Mouse (Mus musculus): ENCODE measurements at regions not wholly inside any gene's neighbourhood (a gene's known extent, or its start where the extent isn't known, plus 50 kb on each side); places are given as distances from the start of the nearest gene placed in this dataset.
"Not testable (repeated sequence)": the region's sequence is repeated elsewhere in the genome, so short reads cannot be mapped to it uniquely, and the experiment has no call there.

DNA sequence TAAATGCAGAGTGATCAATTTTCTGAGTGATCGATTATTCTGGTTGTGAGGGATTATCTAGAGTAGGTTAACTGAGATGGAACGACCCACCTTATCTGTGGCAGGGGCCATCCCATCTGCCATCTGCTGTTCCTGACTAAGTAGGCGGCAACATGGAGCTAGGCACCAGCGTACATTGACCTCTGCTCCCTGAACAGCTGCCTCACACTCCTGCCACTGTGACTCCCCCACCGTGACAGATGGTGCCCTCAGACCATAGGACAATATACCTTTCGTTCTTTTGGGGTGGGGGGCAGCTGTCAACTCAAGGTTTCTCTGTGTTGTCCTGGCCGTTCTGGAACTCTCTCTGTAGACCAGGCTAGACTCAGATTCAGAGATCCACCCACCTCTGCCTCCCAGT is 262.7 kb downstream of the Prex1 start:
- no peaks in the 10 kb centered on the region for H3K27me3 ChIP-seq (ENCODE audit: control insufficient read depth, insufficient read depth, low read length)
- no peak overlapping the region for H3K27ac ChIP-seq (ENCODE audit: control insufficient read depth, insufficient read depth, low read depth, low read length)
- H3K36me3 ChIP-seq (ENCODE audit: control insufficient read depth, insufficient read depth, low read length) = no peaks in the 10 kb centered on the region
- H3K4me3 ChIP-seq (ENCODE audit: control insufficient read depth, low read depth, low read length) = no peak overlapping the region
- no peaks in the 10 kb centered on the region for H3K4me1 ChIP-seq (ENCODE audit: control insufficient read depth, insufficient read depth, low read length)
- no peak for TF ChIP-seq CTCF (IDR thresholded peaks at IDR 0.05; ENCODE audit: control insufficient read depth, insufficient read depth, insufficient replicate concordance, low read depth, low read length)
- no peak for TF ChIP-seq POLR2A (IDR thresholded peaks at IDR 0.05; ENCODE audit: control insufficient read depth, low read depth, low read length)

DNA sequence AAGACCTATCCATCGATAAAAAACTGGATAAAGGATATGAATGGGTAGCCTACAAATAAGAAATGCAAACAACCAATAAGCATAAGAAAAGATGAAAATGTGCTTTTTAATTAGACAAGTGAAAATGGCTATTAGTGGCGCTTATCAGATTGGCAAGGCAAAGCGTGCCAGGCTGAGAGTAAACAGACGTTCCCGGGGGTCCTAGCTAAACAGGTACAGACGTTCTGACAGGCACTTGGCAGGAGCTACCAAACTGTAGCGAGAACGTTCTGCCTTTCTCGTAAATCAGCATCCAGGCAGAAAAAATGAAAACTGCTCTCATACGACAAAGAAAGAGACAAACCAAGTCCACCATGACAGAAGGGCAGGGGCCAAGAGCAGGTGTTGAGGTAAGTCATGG is 263.3 kb downstream of the Prex1 start:
- H3K4me1 ChIP-seq (ENCODE audit: control insufficient read depth, insufficient read depth, low read length) = no peaks in the 10 kb centered on the region
- H3K27me3 ChIP-seq (ENCODE audit: control insufficient read depth, insufficient read depth, low read length) = no peaks in the 10 kb centered on the region
- no peak for TF ChIP-seq POLR2A (IDR thresholded peaks at IDR 0.05; ENCODE audit: control insufficient read depth, low read depth, low read length)
- no peak for TF ChIP-seq CTCF (IDR thresholded peaks at IDR 0.05; ENCODE audit: control insufficient read depth, insufficient read depth, insufficient replicate concordance, low read depth, low read length)
- H3K27ac ChIP-seq (ENCODE audit: control insufficient read depth, insufficient read depth, low read depth, low read length) = no peak overlapping the region
- H3K36me3 ChIP-seq (ENCODE audit: control insufficient read depth, insufficient read depth, low read length) = no peaks in the 10 kb centered on the region
- no peak overlapping the region for H3K4me3 ChIP-seq (ENCODE audit: control insufficient read depth, low read depth, low read length)

DNA sequence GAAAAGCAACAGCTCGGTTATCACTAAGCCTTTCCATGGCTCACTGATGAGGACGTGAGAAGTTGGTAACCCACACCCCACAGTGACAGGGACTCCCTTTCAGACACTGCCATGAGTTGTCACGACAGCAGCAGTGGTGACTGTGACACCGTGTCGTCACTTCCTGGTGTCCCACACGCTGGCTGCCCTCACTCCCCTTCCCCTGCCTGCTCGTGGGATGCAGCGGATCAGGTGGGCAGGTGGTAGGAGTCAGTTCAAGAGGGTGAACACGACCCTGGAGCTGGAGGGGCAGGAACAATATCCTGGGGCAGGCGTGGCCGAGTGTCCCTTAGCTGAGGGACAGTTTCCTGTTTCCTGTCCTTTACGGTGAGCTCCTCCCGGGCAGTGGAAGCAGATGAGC is 264.9 kb downstream of the Prex1 start:
- Histone ChIP-seq H3K36me3 (ENCODE audit: control insufficient read depth, insufficient read depth, low read length) (no peaks in the 10 kb centered on the region), H3K27me3 (ENCODE audit: control insufficient read depth, insufficient read depth, low read length) (no peaks in the 10 kb centered on the region), H3K4me3 (ENCODE audit: control insufficient read depth, low read depth, low read length) (no peak overlapping the region), H3K4me1 (ENCODE audit: control insufficient read depth, insufficient read depth, low read length) (no peaks in the 10 kb centered on the region), H3K27ac (ENCODE audit: control insufficient read depth, insufficient read depth, low read depth, low read length) (no peak overlapping the region)
- TF ChIP-seq POLR2A (IDR thresholded peaks at IDR 0.05; ENCODE audit: control insufficient read depth, low read depth, low read length) = no peak
- no peak for TF ChIP-seq CTCF (IDR thresholded peaks at IDR 0.05; ENCODE audit: control insufficient read depth, insufficient read depth, insufficient replicate concordance, low read depth, low read length)

DNA sequence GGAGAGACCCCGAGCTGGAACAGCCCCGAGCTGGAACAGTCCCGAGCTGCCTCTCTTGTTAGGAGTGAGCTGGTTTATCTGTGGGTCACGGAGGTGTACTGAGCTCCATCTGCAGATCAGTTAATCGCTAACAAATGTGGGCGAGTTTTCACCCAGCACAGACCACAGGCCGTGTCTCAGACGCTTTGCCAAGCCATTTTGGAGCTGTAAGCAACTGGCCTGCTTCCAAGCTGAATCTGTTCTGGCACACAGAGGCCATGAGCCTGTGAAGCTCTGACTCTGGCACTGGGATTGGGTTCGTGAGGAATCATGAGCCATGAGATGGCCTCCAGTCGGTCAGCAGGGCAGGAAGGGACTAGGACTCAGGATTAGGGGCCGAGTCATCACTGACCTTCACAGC is 265.5 kb downstream of the Prex1 start:
- H3K27ac ChIP-seq (ENCODE audit: control insufficient read depth, insufficient read depth, low read depth, low read length) = no peak overlapping the region
- no peaks in the 10 kb centered on the region for H3K4me1 ChIP-seq (ENCODE audit: control insufficient read depth, insufficient read depth, low read length)

DNA sequence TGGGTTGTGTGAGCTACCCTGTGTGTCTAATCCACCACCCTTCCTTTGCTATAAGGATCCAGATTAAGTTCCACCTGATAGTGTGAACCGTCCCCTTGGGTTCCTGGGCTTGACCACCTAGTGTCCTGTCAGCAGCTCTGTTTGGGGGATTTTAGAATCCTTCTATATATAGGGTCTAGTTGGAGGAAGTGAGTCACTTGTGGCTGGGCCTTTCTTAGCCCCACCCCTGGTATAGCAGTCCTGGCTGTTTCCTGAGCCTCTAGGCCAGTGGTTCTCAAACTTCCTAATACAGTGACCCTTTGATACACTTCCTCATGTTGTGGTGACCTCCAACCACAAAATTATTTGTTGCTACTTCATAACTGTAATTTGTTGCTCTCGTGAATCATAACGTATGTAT is 267.1 kb downstream of the Prex1 start:
- Histone ChIP-seq H3K36me3 (ENCODE audit: control insufficient read depth, insufficient read depth, low read length) (no peaks in the 10 kb centered on the region), H3K4me1 (ENCODE audit: control insufficient read depth, insufficient read depth, low read length) (no peaks in the 10 kb centered on the region), H3K27ac (ENCODE audit: control insufficient read depth, insufficient read depth, low read depth, low read length) (no peak overlapping the region), H3K27me3 (ENCODE audit: control insufficient read depth, insufficient read depth, low read length) (no peaks in the 10 kb centered on the region), H3K4me3 (ENCODE audit: control insufficient read depth, low read depth, low read length) (no peak overlapping the region)
- TF ChIP-seq CTCF (IDR thresholded peaks at IDR 0.05; ENCODE audit: control insufficient read depth, insufficient read depth, insufficient replicate concordance, low read depth, low read length) = no peak
- no peak for TF ChIP-seq POLR2A (IDR thresholded peaks at IDR 0.05; ENCODE audit: control insufficient read depth, low read depth, low read length)

More for the DNA sequence above, 265.5 kb downstream of the Prex1 start:
- Histone ChIP-seq H3K36me3 (ENCODE audit: control insufficient read depth, insufficient read depth, low read length) (no peaks in the 10 kb centered on the region), H3K27me3 (ENCODE audit: control insufficient read depth, insufficient read depth, low read length) (no peaks in the 10 kb centered on the region), H3K4me3 (ENCODE audit: control insufficient read depth, low read depth, low read length) (no peak overlapping the region)
- TF ChIP-seq CTCF (IDR thresholded peaks at IDR 0.05; ENCODE audit: control insufficient read depth, insufficient read depth, insufficient replicate concordance, low read depth, low read length) (no peak), POLR2A (IDR thresholded peaks at IDR 0.05; ENCODE audit: control insufficient read depth, low read depth, low read length) (no peak)

DNA sequence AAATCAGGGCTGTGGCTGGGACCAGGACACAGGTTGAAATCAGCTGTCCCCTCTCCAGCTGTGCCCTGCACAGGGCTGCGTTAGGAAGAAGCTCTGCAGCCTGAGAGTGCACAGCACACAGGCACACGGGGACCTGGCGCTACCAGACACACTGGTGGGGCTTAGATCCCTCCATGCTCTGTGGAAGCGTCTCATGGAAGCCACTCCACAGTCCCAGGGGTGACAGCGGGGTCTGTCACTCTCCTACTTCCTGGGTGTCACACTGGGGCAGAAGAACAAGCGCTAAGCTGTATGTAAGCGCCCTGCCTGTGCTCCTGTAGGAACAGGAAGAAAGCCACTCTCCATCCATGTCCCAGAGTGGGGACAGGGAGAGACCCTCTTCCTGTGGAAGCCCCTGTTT is 267.8 kb downstream of the Prex1 start:
- not testable (repeated sequence) for H3K4me1 ChIP-seq (ENCODE audit: control insufficient read depth, insufficient read depth, low read length); H3K36me3 ChIP-seq (ENCODE audit: control insufficient read depth, insufficient read depth, low read length); H3K27ac ChIP-seq (ENCODE audit: control insufficient read depth, insufficient read depth, low read depth, low read length); H3K27me3 ChIP-seq (ENCODE audit: control insufficient read depth, insufficient read depth, low read length); H3K4me3 ChIP-seq (ENCODE audit: control insufficient read depth, low read depth, low read length)

DNA sequence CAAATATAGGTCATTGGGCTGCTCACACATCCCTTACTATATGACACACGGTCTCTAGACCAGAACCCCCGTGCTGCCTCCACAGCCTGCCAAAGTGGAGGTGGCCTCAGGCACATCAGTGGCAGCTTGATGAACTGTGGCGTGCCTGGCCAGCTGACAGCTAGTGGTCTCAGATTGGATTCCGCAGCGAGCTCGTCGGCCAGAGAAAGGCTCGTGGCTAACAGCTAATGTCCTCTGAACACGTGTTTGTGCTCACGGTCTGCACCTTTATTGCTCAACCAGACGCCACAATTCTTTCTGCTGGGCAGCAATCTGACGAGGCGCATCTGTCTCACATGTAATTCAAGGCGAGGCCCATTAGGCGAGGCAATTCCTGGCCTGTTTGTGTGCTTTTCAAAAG is 270.6 kb downstream of the Prex1 start:
- Histone ChIP-seq H3K36me3 (ENCODE audit: control insufficient read depth, insufficient read depth, low read length) (no peaks in the 10 kb centered on the region), H3K27me3 (ENCODE audit: control insufficient read depth, insufficient read depth, low read length) (no peaks in the 10 kb centered on the region), H3K27ac (ENCODE audit: control insufficient read depth, insufficient read depth, low read depth, low read length) (no peak overlapping the region), H3K4me1 (ENCODE audit: control insufficient read depth, insufficient read depth, low read length) (peaks cover 6% of the 10 kb centered on the region), H3K4me3 (ENCODE audit: control insufficient read depth, low read depth, low read length) (no peak overlapping the region)
- TF ChIP-seq CTCF (IDR thresholded peaks at IDR 0.05; ENCODE audit: control insufficient read depth, insufficient read depth, insufficient replicate concordance, low read depth, low read length) (no peak), POLR2A (IDR thresholded peaks at IDR 0.05; ENCODE audit: control insufficient read depth, low read depth, low read length) (no peak)
